Mouse (Mus musculus): Measurements from ENCODE around the gene Spx.

Gene Spx

DNA sequence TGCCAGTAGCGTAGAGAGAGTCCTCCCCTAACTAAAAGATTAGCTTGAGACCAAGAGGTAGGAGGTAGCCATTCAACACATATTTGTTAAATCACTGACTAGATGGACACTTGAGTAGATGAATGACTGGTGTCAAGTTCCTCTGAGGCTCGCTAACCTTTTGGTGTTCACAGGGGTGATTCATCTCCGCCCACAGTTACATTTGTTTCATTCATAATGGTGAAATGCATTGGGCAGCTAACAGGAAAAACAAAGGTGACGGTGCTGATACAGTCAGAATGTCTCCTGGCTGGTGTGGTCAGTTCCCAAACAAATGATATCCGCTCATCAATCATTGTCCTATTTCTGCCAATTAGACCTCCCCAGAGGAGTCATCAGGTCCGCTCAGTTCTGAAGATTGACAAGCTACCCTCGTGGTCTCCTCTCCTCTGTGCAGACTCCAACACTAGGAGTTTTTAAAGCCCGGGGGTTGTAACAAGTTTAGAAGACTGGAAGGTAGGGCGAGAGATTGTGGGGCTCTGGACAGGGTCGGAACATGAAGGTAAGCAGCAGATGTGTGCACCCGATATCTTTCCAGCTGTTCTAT is at the start of gene Spx:
TSS of gene Spx (plus strand) at position 536 of the 586 bp plus-strand sequence.
- DNase-seq = no peak

DNA sequence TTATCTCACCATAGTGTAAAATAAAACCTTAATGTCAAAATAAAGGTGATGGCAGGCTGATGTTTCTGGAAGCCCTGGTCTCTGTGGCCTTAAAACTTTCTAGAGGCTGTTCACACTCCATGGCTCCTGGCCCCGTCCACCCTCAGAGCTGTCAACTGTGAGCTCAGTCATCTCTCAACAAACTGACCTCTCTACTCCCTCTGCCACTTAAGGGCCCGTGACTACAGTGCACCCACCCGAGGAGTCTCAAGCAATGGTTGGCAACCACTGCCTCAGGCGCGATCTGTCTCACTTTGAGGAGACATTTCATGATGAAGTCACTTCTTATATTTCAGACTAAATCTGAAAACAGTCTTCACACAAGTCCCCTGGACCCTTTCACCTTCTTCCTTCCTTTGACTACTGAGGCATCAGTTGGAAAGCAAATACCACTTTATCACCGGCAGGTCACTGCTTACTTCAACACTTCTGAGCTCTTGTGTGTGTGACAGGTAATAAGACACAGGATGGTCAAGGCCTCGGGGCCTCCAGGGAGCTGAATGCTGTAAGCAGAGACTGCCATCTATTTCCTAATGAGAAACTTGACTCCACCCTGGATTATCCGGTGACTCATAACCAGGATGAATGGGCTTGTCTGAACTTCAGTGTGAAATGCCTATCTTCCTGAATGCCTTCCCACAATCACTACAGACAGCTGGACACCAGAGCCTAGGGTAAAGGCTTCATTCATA is 47.3 kb upstream of the Spx start:
- DNase-seq = no peak

- DNase-seq = no peak
Observed at GRCm38 (mm10) chr6:142366473-142367018, 46.7 kb upstream of the Spx start.

- DNase-seq = no peak
Observed at GRCm38 (mm10) chr6:142367565-142367964, 45.7 kb upstream of the Spx start.

GRCm38 (mm10) chr6:142369568-142369967 is 43.7 kb upstream of the Spx start:
- DNase-seq = no peak

- DNase-seq = no peak
Observed at GRCm38 (mm10) chr6:142377081-142377480, 36.2 kb upstream of the Spx start.

GRCm38 (mm10) chr6:142378576-142379330 is 34.5 kb upstream of the Spx start:
- no peak for DNase-seq

- no peak for DNase-seq
Observed at GRCm38 (mm10) chr6:142379961-142380360, 33.3 kb upstream of the Spx start.

GRCm38 (mm10) chr6:142381615-142382014 is 31.6 kb upstream of the Spx start:
- DNase-seq = no peak

DNA sequence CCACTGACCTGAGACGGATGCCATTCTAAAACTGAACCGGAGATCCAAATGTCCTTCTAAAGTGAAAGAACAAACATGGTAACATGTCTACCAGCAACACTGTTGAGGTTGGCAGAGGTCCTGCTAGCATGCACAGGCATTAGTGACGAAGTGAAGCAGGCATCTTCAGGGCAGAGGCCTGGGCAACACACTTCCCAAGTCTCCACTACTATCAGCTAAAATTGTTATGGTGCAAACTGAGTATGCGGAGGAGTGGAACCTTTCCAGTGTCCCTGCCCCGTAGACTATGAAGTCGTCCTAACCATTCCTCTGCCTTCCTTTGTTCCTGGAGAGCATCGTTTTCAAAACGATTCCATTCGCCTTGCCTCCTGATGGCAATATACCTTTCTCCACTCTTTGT is 28.7 kb upstream of the Spx start:
- no peak for DNase-seq

- no peak for DNase-seq
Observed at GRCm38 (mm10) chr6:142386285-142387010, 26.8 kb upstream of the Spx start.

DNA sequence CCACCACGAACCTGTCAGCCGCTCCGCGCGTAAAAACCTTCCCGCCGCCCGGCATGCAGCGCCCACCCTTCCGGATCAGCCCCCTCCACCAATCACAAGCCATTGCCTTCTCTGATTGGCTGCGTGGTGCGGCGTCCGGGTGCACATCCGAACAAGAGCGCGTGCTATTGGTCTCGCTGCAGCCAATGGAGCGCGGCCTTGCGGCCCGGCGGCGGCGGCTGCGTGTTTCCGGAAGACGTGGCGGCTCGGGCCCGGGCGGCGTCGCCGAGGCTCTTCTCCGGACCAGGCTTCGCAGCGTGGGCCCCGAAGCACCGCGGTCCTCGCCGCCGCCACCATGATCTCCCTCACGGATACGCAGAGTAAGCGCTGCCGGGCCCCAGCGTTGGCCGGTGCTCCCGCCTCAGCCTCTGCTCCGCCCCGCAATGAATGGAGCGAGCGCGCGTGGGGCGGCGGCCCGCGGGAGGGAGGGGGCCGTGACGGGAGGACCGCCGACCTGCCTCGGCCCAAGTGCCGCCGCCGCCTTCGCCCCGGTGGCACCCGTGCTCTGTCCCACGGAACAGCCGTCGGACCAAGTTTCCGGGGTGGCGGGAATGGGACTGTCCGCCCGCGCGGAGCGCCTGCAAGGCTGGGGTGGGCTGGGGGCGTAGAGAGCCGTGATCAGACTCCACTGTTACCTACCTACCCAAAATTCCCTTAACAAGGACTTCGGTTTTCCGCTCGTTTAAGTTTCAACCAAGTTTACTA is 26.1 kb upstream of the Spx start, which contains the start of the genes Recql and Golt1b:
TSS of gene Recql (minus strand) at position 77 of the 744 bp plus-strand sequence.
TSS of gene Golt1b (plus strand) at position 211 of the 744 bp plus-strand sequence.
- peak; percentile 98 to 99 for DNase-seq

GRCm38 (mm10) chr6:142387755-142388271 is 25.4 kb upstream of the Spx start:
- DNase-seq = no peak

DNA sequence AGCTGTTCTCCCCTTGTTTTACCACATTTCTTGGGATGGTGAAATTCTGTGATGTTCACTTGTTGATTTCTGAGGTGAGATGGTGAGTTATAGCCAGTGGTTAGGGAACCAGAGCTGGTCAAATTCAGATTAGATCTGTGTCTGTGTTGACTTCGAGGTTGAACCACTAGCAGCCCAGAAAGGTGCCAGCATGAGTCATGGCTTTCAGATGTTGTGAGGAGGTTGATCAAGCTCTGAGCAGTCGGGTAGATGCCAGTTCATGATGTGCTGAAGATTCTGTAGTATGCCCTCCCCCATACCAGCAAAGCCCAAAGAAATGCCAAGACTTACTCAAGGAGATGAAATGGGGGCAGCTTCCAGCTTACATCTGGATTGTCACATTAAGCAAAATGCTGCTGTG is 24.1 kb upstream of the Spx start:
- no peak for DNase-seq

DNA sequence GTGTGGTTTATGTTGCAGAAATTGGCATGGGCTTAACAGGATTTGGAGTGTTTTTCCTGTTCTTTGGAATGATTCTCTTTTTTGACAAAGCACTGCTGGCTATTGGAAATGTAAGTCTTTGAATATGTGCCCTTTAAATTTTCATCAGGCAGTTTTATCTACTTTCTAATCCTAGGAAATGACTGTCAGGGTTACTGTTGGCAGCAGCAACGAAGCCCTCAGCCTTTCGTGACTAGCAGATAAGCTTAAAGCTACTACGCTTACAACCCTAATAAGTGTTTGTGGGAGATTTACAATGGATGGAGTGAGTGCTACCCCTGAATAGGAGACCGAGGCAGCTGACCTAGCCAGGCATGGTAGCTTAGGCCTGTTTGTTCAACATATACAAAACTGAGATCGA is 20.9 kb upstream of the Spx start:
- DNase-seq = no peak

DNA sequence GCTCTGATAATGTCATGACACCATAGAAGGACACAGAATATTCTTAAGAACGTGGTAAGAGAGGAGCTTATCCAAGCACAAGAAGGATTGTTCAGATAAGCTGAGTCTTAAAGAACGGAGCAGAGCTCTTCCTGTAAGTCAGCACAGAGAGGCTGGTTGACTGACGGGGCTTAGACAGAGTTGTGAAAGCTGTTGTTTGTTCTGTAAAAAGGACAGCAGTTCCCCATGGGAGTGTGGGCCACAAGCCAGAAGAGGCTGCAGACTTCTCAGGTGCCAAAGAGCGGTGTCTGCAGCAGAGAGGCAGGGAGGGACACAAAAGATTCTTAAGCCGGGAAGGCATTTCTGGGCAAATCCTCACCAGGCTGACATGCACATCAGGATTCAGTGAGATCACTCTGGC is 18.6 kb upstream of the Spx start:
- peak; percentile 16 for DNase-seq

- no peak for DNase-seq
Observed at GRCm38 (mm10) chr6:142395756-142396155, 17.5 kb upstream of the Spx start.

DNA sequence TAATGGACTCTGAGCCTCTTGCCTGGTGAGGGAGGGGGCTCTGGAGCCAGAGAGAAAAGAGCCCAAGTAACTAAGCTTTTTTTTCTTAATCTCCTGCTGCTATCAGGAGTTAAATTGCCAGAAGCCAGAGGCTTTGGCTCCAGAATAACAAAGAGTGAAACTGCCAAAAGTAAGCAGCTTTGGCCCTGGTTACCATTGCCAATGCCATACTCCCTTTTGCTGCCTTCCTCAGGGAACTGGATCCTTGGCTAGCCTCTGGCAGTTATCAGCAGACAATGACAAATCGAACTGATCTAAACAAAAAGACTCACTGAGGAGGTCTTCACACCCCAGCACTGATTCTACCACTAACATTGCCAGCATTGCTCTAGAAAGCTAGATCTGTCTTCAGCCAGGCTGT is 2.1 kb upstream of the Spx start:
- peak in 1 of 2 experiments; percentile 14 for DNase-seq

DNA sequence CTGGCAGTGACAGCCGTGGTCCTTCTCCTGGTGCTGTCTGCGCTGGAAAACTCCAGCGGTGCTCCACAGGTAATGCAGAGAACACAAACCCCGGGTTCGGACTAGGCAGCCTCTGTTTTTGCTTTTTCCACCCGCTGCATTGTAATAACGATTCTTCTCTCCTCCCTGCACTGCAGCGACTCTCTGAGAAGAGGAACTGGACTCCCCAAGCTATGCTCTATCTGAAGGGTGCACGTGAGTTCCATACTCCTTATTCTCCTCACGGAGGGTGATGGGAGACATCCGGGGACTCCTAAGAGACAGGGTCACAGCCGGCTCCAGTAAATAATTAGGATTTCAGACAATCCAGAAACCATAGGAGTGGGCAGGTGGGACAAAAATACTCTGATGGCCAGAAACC is 604 bp downstream of the Spx start:
- no peak for DNase-seq

DNA sequence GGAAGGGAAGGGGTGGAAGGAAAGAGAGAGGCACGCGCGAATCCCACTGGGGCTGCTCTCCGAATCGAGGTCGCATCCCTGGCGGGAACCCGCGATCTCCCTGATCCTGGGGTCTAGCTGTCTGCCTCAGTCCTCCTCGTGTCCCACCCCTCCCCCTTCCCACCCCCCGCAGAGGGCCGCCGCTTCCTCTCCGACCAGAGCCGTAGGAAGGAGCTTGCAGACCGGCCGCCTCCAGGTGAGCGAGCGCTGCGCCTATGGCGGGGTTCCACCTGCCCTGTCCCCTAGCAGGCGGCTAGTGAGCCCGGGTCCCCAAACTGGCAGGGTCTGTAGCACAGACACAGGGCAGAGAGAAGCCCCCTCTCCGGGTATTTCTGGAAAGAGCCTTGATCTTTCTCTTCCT is 1.4 kb downstream of the Spx start:
- DNase-seq = no peak

GRCm38 (mm10) chr6:142424976-142425375 is 11.7 kb downstream of the Spx start:
- no peak for DNase-seq

DNA sequence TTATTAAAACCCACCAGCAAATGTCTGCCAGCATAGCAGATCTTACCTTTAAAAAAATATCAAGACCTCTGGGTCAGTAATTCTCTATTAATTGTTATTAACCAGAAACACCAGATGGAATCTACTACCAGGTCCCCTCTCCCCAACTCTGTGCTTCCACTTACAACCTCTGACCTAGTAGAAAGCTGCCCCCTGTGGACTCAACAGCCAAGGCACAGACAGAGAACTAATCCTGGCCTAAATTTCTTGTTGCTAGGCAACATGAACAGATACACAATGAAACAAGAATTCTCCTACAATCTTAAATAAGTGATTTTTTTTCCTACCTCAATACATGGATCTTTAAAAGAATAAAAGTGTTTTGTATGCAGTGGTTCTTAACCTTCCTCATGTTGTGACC is 15.8 kb downstream of the Spx start:
- no peak for DNase-seq
